Mouse (Mus musculus): ENCODE measurements around the gene Gm5426.

GRCm38 (mm10) chr10:96106972-96107720 lies 29.3 kb upstream of the Gm5426 start:
- TF ChIP-seq CTCF (IDR thresholded peaks at IDR 0.05; ENCODE audit: low read depth, low read length): no peak
- TF ChIP-seq POLR2A (IDR thresholded peaks at IDR 0.05; ENCODE audit: insufficient read depth, low read length): no peak
